Mouse (Mus musculus): ENCODE data around the gene Utrn.

Gene Utrn

DNA sequence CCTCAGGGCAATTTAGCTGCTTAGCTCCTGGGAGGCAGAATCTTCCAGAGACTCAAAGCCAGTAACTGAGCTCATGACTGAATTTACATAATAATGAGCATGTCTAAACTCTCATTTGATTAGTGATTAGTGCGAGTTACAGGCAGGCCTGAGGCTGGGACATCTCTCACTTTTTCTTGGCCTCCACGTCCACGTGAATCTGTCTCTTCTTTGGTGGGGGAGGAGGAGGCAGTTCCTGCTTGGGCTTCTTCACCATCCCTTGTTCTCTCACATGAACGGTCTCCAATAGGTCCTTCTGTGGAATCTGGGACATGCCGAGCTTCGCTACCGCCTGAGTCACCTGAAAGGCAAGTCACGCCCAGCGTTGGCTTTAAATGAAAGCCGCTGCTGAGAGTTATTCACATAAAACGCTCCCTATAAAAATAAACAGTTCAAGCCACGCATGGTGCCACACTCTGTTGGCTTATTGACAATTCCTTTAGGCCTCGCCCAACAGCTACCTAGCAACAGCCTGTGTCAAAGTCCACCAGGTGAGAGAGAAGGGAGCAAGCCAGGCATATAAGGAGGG lies 143.0 kb downstream of the Utrn start:
- no peak for DNase-seq

DNA sequence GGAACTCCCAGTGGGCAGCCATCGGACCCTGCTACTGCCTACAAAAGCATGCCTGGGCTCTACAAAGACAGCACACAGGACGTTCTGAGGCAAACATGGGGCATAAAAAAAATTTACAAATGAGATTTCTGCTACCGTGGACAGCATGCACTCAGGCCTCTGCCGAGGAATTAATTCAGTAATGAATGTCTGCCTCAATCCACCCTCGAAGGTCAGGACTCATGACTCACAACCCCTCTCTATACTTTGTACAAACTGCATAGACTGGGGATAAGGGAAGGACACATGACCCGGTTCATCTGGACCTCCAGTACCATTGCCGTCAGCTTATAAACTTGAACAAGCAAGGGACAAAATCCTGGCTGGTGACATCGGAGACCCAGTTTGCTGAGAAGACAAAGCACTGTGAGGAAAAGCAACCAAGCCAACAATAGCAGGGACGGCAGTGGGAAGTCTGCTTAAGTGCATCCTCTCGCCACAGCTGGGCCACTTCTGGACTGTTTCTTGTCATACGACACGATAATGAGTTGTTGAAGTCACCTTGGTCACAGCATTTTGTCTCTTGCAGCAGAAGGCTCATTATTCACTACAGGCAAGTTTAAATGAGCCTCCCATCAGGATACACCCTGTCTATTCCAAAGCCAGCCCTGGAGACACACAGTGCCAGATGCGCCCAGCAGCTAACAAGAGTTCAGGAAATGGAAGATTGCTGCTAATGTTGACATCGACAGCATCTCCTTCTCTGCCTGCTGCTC lies 144.7 kb downstream of the Utrn start:
- no peak for DNase-seq

DNA sequence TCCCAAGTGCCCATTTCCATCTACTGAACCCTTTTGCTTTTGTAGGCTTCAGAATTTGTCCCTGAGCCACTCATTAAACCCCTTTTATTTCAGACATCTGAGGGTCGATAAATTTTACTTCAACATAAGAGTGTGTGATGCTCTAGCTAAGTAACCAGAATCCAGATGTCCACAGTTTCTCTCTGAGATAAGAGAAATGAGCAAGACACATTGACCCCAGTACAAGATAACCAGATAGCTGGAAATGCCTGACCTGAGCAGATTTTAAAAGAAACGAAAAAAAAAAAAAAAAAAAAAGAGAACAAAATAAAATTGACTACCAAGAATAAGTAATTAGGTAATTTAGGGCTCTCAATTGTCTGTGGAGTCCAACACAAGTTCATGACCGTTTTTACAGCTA lies 145.9 kb downstream of the Utrn start:
- no peak for DNase-seq

DNA sequence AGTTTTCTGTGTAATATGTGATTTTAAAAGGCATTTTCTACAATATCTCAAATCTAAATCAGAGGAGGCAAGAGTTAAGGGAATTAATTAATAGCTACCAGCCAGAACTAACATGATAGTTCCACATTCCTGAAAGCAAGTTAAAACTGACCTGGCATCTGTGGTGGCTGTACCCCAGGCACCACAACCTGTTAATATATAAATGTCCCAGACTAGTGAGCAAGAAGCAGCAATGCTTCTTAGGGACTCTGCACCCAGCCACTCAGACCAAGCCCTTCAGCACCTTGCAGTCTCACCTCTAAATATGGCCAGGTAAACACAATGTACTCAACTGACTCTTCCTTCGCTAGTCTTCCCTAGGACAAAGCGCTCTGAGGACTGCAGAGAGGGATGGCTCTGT lies 147.1 kb downstream of the Utrn start:
- DNase-seq, result no peak

DNA sequence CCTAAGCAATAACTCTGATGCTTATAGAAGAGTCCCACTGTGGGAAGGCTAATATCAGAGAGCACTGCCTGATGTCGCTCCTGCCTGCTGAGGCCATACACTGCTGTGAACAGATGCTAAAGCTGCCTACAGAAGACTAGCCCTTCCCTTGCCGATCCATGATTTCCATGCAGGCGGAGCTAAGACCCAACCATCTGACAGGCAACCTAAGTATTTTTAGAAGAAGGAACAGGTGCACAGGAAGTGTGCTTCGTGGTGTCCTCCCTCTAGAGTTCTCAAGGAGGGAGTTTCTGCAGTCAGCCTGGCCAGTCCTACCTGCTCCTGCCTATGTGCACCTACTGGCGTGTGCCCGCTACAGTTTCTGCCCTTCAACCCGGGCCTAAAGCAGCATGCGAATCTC lies 150.8 kb downstream of the Utrn start:
- no peak for DNase-seq

DNA sequence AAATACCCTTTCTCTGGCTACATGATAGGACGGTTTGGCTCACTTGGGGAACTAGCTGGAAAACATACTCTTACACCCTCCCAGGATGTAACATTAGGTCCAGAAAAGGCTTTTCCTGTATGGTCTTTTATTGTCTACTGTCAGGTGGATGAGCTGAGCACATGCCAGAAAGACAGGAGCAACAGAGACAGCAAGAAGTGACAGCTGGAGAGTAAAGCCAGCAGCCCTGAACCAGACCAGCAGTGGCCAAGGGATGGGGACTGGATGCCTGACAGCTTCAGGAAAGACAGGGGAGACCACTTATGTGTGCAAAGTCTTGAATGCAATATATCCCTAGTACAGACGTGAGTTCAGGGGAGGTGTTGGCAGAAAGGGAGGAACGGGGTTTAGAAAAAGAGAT lies 151.8 kb downstream of the Utrn start:
- no peak for DNase-seq

DNA sequence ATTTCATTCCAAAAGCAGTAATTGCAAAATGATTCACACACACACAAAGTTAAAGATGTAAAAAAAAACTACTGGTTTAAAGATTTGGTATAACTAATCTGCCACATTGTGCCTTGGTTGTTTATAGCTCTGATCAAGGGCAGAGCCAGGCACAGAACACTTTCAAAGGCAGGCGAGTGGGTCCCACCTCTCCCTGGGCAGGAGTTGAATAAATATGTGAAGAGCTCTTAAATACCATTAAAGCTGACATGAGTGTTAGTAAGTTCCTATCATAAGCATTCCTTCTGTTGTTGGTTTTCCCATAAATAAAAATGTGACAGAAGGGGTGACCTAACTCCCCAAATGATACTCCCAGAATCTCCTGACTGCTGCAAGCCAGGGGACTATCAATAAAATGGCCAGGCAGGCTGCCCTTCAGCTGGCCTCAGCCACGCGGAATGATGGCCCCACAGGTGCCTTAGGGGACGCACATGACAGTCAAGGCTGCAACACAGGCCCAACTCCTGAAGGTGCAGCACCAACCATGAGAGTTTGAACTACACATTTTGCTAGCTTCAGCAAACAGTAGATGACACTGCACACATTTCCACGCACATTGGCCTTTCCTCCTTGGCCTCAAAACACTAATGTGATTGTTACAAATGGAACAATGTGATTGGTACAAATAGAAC lies 152.4 kb downstream of the Utrn start:
- DNase-seq, result no peak

DNA sequence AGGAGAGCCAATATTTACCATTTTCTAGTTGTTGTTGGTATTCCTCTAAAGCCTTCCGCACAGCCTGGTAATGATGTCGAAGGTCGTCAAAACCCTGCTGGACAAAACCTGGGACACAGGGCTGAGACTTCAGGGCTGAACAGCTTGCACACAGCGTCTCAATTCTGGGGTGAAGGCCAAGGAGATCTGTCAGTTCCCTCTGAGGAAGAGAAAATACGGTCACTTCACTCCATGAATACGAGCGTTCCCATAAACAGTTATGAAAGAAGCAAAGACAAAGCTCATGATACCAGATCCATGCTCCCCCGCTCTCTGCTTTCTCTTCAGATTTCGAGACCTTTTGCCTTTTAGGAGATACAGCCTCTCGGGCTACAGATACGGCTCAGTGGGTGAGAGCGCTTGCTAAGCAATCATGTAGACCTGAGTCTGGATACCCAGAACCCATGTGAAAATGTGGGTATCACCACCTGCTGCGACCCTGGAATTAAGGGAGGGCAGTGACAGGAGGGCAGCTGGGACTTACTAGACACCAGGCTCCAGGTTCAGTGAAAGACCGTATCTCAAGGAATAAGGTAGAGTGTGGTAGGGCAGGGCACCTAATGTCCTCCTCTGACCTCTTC lies 155.8 kb downstream of the Utrn start:
- no peak for DNase-seq

DNA sequence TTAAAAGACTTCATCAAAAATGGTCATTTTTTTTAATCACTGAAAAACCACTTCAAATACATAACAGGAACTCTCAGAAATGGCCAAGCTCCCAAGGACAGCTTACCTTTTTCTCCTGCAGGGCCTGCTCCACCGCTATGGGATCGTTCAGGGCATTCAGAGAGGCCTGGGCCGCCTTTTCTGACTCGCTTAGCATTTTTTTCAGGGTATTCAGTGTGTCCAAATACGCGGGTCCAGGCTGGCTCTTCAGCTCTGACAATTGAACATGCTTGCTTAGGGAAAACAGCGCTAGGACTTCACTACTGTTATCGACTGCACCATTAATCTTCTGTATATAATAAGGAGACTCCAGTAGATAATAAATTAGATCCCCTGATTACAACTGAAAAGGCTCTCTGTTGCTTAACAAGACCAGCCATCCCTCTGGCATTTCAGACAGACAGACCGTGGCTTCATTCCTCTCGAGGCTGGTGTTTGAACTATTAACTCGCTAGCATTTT lies 157.8 kb downstream of the Utrn start:
- DNase-seq, result no peak

DNA sequence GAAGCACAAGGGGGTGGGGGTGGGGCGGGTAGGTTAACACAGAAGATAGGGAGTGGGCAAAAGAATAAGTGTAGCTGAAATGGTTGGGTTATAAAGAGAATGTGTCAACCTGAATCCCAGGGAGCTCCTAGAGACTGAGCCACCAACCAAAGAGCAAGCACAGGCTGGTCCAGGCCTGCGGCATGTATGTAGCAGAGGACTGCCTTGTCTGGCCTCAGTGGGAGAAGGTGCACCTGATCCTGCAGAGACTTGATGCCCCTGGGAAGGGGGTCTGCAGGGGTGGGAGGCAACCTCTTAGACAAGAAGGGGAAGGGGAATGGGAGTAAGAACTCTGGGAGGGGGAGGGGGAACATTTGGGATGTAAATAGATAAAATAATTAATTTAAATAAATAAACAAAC lies 162.6 kb downstream of the Utrn start:
- no peak for DNase-seq

DNA sequence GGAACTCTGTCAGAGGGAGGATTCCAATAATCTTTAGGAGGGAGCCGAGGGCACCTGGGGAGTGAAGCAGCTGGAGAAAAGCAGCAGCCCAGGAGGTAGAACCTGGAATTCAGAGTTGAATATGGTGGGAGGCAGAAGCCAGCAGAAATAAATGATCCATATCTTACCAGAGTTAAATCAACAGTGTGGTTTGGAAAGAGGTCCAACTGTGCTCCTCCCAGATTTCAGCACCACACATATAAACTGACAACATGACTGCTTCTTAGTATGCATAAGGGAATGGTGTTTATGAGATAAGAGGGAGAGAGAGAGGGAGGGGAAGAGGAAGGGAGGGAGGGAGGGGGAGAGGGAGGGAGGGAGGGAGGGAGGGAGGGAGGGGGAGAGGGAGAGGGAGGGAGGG lies 163.2 kb downstream of the Utrn start:
- no peak for DNase-seq

DNA sequence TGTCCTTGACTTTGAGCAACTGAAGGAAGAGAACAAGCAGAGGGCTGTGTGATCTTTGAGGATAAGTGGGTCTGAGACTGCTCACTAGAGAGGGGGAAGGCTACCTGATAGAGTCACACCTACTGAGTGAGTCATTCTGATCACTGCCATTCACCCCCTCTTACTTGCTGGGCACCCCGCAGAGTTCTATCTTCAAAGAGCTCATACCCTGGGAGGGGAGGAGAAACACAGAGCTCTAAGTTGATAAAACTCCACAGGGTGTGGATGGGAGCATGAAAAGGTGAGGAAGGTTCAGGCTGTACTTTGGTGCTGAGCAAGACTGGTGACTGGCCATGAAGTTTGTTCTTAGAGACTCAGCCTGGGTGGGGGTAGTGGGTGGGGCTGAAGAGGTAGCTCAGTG lies 164.9 kb downstream of the Utrn start:
- DNase-seq, result no peak

DNA sequence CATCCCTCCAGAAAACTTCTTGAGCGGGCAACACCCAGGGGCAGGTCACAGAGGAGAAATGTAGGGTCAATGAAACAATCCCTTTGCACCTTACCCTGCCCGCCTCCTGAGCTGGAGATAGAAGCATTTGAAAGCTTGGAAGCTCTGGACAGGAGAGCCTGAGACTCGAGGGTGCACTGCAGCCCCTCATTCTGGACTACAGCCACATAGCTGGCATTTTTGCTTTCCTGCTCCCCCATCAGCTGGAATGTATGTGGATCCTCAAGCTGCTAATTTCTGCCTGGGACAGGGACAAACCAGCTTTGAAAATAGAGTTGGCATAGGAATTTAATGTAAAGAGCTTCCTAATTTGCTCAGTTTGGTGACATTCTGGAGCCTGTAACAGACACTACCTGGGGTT lies 165.6 kb downstream of the Utrn start:
- DNase-seq, result no peak

DNA sequence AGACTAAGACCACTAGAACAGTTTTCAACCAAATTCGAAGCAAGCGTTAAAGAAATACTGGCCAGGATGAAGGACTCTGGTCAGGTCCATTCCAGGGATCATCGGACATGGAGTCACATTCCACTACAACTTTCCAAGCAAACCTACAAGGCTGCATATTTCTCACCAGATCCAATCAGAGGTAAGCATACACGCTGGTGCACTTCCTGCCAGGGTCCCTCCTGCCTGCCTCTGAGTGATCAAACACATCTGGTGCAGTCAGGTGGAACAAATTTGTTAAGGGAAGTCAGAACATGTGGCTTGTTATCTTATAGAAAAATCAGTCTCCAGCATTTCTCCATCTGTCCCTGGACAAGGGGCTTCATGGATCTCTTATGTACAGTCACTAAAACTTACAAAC lies 167.0 kb downstream of the Utrn start:
- DNase-seq, result no peak

DNA sequence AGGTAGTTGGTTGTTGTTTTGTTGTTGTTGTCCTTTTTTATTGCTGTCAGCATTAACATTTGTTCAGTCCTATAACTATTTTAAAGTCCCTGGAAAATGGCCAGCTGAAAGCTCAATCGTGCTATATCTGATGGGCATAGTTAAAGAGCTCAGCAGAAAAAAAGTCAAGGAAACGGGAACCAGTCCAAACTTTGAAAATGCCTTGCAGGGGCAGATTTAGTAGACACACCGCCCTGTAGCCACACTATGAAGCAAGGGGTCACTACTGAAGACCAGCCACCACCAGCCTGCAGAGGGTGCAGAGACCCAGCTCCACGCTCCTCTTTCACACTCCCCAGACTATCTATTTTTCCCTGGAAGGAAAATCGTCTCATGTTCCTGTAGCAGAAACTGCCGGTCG lies 167.5 kb downstream of the Utrn start:
- DNase-seq, result no peak

DNA sequence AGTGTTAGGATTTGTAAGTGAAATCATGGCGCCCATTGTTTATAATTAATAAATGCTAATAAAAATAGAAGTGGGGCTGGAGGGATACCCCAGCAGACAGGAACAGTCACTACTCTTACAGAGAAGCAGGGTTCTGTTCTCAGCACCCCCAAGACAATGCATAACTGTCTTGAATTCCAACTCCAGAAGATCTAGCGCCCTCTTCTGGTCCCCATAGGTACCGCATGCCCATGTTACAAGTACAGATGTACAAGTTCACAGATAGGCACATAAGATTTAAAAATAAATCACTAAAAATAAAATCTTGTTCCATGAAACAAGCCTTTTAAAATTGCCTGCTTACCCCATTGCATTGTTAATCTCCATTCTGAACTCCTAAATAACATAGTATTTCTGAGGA lies 168.6 kb downstream of the Utrn start:
- peak in 1 of 2 experiments; percentile 9 for DNase-seq

DNA sequence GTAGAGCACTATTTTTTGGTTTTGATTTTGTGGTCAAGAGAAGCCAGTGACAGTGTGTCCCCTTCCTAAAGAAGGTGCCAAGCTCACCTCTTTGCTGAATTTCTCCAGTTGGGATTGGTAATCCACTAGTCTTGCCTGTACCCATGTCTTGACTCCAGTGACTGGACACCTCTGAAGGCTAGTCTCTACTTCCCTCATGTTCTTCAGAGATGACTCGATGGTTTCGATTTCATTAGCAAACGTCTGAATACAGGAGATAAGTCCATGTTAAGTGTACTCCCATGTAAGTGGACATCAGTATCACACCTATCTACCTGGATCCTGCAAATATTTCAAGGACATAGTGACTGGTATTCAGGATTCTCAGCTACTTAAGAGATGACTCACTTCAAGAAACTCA lies 171.3 kb downstream of the Utrn start:
- DNase-seq, result no peak

DNA sequence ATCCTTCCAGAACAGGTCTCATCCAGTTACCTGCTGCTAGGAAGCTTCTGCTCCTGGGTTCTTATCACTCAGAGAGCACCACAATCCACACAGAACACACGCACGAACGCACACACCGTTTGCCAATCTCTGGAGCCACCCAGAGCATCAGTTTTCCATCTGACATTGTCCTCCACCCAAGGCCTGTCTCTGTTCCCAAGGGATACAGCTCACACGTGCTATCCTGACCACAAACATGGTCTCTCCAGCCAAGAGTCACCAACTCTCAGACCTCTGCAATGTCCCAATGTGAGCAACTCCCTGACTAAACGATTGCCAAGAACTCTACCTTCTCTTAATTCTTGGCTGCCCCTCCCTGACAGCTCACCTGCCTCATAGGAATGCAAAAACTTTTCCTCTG lies 172.5 kb downstream of the Utrn start:
- no peak for DNase-seq

DNA sequence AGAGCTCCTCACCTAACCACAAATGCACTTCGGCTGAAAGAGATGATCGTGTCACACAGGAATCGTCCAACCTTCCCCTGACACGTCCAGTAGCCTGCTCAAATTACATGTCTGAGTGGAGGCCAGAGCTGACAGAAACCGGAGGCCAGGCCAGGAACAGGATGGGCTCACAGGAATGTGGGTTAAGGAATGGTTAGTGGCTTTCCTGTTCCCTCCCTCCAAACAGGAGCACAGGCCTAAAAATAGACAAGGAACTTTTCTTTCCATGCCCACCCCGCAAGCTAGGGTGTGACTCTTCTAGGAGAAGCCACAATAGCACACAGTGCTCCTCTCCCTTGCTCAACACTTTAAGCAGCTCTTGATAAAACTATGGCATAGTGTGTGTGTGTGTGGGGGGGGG lies 174.4 kb downstream of the Utrn start:
- no peak for DNase-seq

DNA sequence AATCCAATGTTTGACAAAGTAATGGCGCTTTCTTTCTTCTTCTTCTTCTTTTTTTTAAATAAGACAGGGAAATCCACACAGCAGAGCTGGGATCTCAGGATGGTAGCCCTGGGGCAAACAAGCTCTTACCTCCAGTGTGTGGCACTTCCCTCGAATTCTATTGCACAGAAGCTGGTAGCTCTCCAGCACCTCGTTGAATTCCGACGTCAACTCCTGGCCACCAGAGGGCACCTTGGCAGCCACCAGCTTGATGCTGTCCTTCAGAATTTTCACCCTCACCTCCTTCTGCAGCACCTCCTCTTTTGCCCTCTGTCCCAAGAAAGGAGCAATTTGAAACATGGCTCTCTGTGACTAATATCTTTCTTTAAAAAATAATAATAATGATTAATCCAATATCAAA lies 178.6 kb downstream of the Utrn start:
- peak; percentile 14 to 63 for DNase-seq

DNA sequence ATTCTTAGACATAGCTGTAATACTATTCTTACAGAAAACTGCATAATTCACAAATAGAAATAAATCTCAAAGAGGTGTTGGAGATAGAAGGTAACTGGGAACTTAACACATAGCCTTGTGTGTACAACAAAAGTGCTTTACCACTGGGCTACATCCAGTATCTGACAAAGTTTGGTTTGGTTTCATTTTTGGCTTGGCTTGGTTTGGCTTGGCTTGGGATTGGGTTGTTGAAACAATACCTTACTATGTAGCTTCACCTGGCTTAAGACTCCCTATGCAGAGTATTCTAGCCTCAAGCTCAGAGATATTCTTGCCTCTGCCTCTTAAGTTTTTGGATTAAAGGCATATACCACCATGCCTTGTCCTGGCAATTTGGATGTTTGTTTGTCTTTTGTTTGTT lies 183.5 kb downstream of the Utrn start:
- no peak for DNase-seq

DNA sequence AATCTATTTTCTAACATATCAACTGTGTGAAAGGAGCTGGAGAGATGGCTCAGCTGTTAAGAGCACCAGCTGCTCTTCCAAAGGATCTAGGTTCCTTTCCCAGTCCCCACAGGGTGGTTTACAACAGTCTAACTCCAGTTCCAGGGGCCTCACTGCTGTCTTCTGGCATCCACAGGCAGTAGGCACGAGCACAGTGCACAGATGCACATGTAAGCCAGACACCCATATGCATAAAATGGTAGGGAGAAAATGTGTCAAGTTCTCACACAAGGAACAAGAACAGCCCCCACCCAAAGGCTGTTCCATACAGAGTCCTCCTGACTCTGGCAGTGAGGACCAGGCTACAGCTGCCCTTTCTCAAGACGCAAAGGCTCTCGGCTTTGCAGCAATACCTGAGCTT lies 185.1 kb downstream of the Utrn start:
- DNase-seq, result no peak

DNA sequence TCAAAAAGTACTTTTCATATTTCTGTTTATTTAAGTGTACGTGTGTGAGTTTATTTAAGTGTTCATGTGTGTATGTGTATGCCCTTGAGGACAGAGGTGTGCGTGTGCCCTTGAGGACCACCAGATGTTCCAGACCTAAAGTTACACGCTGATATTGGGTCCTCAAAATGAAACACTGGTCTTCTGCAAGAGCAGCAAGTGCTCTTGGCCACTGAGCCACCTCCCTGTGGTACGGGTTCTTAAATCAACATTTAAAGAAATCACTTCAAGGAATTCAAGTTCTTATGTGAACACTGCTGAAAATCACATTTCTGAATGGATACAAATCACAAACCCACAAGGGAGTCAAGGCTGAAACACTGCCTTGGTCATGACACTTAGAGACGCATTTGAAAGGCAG lies 195.9 kb downstream of the Utrn start:
- DNase-seq, result no peak

DNA sequence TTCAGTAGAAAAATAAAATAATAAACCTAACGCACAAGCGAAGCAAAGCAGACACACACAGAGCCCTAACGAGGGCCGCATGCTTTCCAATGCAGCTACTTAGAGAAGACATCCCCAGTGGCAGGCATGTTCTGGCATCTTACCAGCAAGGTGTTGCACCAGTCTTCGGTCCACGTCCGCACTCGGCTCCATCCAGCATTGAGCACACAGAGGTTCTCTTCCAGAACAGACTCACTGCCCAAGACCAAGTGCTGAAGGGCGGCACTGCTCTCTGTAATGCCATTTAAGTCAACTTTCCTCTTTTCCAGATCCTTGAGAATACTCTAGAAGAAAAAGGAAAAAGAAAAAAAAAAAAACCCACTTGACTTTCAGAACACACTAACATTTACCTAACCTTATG lies 197.6 kb downstream of the Utrn start:
- DNase-seq, result no peak
